Mouse (Mus musculus) kidney, embryonic 16.5 days (tissue): ENCODE measurements at regions not wholly inside any gene's neighbourhood (a gene's known extent, or its start where the extent isn't known, plus 50 kb on each side); places are given as distances from the start of the nearest gene placed in this dataset.

Experiments
- ATAC-seq: fragments of 200-750 bp; cut with Nextera tagmentation; 2 replicates; pipeline ENCODE4 v1.8.0; 2017; ENCODE audit warnings: moderate TSS enrichment; ENCODE audit not compliant: low FRiP score, low TSS enrichment
- H3K27ac ChIP-seq: fragments of 300-500 bp; sonication (generic); 2 replicates; pipeline ENCODE4 v1.5.1; 2014; ENCODE audit warnings: low read length
- H3K27me3 ChIP-seq: fragments of 300-500 bp; sonication (generic); 2 replicates; pipeline ENCODE4 v1.6.1; 2014; ENCODE audit warnings: low read length, control low read depth, mixed read lengths; ENCODE audit not compliant: insufficient read depth
- H3K36me3 ChIP-seq: fragments of 300-500 bp; sonication (generic); 2 replicates; pipeline ENCODE4 v1.6.1; 2014; ENCODE audit warnings: low read length, control low read depth, mixed read lengths; ENCODE audit not compliant: insufficient read depth
- H3K4me1 ChIP-seq: fragments of 300-500 bp; sonication (generic); 2 replicates; pipeline ENCODE4 v1.6.1; 2014; ENCODE audit warnings: low read length, control low read depth, mixed read lengths; ENCODE audit not compliant: insufficient read depth
- H3K4me2 ChIP-seq: fragments of 300-500 bp; sonication (generic); replicated peaks from 2 replicates; pipeline ENCODE4 v1.6.1; 2014; ENCODE audit warnings: low read depth, low read length
- H3K4me3 ChIP-seq: fragments of 300-500 bp; sonication (generic); 2 replicates; pipeline ENCODE4 v1.5.1; 2014; ENCODE audit warnings: mild to moderate bottlenecking, low read length
- H3K9ac ChIP-seq: fragments of 300-500 bp; sonication (generic); replicated peaks from 2 replicates; pipeline ENCODE4 v1.6.1; 2014; ENCODE audit warnings: low read length
- H3K9me3 ChIP-seq: fragments of 300-500 bp; sonication (generic); 2 replicates; pipeline ENCODE4 v1.6.1; 2016; ENCODE audit warnings: low read length, control low read depth
- WGBS: fragments of 180-500 bp; shearing (Covaris S2); extraction: QIAGEN DNeasy Blood & Tissue Kit; methylation state at CpG from one replicate; pipeline ENCODE4 v1.1.7; 2014; 5-methylcytosine and 5-hydroxymethylcytosine counted together

GRCm38 (mm10) chr14:12877337-12877662 is 54.4 kb upstream of the Cadps start:
- Histone ChIP-seq H3K9ac (no peak overlapping the region), H3K4me1 (no peaks in the 10 kb centered on the region), H3K36me3 (no peaks in the 10 kb centered on the region), H3K27me3 (no peaks in the 10 kb centered on the region), H3K4me3 (no peak overlapping the region), H3K4me2 (no peak overlapping the region), H3K9me3 (no peaks in the 10 kb centered on the region), H3K27ac (no peak overlapping the region)
- no peak for ATAC-seq

DNA sequence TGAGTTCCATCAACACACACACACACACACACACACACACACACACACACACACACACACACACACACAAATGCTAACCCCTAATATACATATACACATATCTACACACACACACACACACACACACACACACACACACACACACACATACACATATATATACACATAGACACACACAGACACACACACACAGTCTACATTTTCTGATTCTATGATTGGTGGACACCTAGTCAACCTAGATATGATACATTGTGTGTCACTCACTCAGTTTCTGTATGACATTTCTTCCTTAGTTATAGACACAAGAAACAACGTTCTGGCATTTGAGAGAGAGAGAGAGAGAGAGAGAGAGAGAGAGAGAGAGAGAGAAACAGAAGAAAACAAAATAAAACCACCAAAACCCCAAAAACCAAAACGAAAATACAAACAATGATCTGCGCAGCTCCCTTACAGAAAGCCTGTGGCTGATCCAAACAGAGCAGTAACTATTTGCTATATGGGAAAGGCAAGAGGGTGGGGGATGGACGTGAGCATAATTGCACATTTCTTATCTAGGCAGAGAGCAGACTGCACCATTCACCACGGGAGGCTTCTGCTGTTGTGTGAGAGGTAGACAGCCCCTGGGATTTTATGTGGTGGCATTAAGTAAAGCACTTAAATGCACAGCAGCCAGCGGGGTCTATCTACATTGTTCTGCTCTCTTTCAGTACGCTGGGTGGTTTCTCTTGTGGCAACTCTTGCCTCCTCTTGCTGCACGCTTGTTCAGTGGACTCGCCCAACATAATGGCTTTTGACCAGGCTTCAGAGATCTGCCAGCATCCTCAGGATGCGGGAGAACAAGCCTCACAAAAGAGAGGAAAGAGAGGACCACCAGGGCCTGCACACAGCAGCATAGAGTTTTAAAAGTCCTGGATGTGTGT is 53.8 kb upstream of the Cadps start:
- H3K9ac ChIP-seq, result no peak overlapping the region
- no peaks in the 10 kb centered on the region for H3K27me3 ChIP-seq
- 76% methylated on average over 10 of the region's 10 CpGs for WGBS
- no peak overlapping the region for H3K27ac ChIP-seq
- H3K36me3 ChIP-seq, result no peaks in the 10 kb centered on the region
- H3K9me3 ChIP-seq, result no peaks in the 10 kb centered on the region
- no peak overlapping the region for H3K4me3 ChIP-seq
- H3K4me2 ChIP-seq, result no peak overlapping the region
- H3K4me1 ChIP-seq, result no peaks in the 10 kb centered on the region
- no peak for ATAC-seq
